Mouse (Mus musculus): Measurements from ENCODE around the gene Pafah2. TPM values are rescaled to one million over a fixed set of nuclear protein-coding genes. Genes with fewer than 3 reads are reported as not detected.
A peak's percentile ranks its signal among the peaks of the same experiment; 100 is the strongest.

The Pafah2 gene
- polyA plus RNA-seq (2012; rRNA removed): 47.4 and 66.4 TPM in 2 replicates

DNA sequence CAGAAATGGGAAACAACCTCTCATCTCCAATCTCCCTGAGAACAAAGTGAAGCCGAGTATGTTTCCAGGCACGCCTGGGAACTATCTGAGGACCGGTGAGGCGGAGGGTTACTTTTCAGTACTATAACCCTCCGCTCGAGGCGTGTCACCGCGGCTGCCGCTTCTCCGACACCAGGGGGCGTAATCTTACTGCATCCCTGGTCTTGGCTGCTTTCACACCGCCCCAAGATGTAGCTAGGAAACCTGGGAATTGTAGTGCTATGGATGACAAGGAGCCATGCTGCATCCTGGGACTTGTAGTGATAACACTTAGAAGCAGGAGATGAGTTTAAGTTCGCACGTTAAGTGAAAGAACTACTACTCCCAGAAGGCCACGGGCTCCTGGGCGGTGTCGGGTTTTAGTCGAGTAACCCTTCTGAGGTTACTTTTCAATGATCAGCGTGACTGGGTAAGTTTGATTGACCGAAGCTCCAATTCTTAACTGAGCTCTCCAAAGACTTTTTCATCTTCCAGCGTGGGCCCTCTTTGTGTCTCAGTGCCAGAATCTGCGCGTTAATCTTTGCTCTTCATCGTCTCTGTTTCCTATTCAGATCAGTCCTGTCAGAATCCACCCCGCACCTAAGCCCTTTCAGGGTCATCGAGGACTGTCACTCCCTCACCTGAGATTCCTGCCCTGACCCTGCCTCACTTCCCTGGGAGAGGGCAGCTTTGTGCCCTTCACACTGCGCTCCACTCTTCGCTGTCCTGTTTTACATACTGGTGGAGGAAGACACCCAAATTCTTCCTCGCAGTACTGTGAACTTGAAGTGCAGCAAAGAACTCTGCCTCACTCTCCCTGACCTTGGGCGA, at the start of gene Pafah2:
TSS of gene Pafah2 (plus strand) at position 344 of the 849 bp plus-strand sequence.
- peak; percentile 97 for DNase-seq (ENCODE audit: low read depth)

DNA sequence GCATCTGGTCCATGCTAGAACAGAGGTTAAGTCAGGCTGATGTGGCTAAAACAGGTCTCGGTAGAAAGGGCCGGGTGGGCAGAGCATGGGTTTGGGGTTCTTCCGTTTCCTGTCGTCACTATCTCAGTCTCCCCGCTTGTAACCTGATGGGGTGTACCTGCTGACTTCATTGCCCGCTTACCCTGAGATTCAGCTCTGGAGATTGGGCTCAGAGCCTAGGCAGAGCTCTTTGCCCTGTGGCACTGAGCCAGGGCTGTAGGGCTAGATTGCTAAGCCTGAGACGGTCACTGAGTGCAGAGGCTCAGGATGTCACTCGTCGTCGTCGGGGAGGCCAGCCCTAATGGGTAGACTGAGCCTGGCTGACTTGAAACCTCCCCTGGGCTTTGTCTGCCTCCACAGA, 48.0 kb upstream of the Pafah2 start:
- DNase-seq (ENCODE audit: low read depth): no peak

DNA sequence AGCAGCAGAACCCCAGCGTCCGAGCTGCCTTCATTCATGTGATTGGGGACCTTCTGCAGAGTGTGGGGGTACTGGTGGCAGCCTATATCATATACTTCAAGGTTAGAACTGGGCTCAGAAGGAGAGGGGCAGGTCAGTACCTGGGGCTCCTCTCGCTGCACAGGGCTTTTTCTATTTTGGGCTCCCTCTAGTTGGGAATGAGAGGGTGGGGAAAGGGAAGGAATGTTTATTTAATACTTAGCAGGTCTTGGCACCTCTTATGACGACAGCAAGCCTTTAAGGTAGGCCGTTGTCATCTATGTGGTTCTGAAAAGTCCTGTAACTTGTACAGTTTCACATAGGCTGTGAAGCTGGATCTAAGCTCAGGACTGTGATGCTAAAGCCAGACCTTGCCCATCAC, 47.6 kb upstream of the Pafah2 start:
- DNase-seq (ENCODE audit: low read depth): no peak

DNA sequence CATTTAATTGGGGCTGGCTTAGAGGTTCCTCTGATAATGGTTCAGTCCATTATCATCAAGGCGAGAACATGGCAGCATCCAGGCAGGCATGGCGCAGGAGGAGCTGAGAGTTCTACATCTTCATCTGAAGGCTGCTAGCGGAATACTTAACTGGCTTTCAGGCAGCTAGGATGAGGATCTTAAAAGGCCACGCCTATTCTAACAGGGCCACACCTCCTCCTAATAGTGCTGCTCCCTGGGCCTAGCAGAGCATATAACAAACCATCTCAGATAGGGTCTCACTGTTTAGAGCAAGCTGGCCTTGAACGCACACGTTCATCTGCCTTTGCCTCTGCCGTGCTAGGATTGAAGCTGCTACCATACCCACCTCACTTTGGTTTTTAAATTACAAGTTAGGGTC, 46.3 kb upstream of the Pafah2 start:
- no peak for DNase-seq (ENCODE audit: low read depth)

DNA sequence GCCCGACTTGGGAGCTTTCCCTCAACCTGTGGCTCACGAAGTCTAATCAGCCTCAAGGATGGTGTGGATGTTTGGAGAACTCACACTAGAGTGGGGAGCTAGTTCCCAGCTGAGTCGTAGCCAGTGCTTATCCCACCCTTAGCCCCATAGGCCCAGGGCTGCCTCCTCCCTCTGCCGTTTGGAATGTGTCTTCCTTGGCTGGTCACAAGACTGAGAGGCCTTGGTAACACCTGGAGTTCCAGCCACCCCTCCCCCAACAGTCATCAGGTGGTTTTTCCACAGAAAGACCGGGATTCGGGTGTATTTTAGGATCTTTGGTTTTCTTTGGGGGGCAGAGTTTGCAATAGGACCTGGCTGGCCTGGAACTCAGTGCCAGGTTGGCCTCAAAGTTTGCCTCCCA, 45.5 kb upstream of the Pafah2 start:
- no peak for DNase-seq (ENCODE audit: low read depth)

DNA sequence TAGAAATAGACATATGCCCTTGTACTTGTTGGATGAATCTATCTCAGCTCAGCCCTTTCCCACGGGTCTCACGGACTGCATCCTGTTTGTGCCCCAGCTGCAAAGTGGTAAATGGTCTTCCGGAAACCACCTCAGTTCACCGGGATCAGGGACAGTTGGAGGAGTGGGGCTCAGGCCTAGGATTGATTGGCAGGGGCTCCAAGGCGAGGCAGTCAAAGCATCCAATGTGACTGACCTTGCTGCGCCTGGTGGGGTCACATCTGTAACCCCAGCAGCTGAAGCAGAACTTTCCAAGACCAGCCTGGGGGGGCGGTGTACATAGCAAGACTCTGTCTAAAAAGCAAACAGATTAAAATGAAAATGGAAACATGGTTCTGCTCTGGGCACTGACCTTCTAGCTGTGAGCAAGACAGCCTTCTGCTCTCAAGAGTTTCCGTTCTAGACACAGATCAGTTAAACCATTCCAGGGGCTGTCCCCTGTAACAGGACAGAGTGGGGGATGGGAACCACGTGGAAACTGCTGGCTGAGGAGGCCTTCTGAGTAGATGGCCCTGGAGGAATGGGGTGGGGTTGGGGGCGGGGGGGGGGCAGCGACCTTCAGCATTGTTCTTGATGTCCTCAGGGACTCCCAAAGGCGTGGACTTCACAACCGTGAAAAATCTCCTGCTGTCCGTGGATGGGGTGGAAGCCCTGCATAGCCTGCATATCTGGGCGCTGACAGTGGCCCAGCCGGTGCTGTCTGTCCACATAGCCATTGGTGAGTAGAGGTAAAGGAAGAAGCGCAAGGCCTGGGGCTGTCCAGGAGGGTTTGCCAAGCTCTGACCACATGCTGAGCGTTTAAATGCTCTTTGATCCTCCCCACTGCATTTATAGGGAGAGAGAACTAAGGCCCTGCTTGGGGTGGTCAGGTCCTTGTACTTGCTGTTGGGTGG, 44.5 kb upstream of the Pafah2 start:
- no peak for DNase-seq (ENCODE audit: low read depth)

DNA sequence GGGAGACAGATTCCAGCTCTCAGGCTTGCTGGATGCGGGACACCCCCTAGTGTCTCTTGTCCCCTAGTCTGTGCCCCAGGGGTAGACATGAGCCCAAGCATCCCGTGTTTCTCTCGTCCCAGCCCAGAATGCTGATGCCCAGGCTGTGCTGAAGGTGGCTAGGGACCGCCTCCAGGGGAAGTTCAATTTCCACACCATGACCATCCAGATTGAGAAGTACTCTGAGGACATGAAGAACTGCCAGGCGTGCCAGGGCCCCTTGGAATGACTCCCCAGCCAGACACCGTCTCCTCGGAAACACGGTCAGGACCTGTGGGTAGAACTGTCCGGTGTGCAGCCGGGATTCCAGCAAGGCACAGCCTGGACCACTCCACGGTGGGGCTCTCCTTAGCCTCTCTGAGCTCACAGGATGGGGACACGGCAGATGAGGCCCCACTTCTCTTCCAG, 43.8 kb upstream of the Pafah2 start:
- DNase-seq (ENCODE audit: low read depth): no peak

DNA sequence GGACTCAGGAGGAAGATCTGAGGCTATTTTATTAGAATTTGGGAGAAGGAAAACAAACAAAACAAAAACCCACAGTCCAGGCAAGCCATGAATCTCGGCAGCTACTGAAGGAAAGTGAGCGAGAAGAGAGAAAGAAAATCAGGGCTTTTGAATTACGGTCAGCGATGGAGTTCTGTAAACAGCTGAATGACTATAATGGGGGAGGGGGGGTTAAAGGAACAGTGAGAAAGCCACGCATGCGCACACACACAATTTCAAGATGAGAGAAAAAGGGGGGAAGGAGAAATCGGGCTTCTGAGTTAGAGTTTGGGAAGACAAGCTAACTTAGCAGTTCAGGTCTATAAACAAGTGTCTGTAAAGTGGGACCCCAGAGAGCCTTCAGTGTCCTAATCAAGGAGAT, 43.2 kb upstream of the Pafah2 start:
- DNase-seq (ENCODE audit: low read depth): no peak

DNA sequence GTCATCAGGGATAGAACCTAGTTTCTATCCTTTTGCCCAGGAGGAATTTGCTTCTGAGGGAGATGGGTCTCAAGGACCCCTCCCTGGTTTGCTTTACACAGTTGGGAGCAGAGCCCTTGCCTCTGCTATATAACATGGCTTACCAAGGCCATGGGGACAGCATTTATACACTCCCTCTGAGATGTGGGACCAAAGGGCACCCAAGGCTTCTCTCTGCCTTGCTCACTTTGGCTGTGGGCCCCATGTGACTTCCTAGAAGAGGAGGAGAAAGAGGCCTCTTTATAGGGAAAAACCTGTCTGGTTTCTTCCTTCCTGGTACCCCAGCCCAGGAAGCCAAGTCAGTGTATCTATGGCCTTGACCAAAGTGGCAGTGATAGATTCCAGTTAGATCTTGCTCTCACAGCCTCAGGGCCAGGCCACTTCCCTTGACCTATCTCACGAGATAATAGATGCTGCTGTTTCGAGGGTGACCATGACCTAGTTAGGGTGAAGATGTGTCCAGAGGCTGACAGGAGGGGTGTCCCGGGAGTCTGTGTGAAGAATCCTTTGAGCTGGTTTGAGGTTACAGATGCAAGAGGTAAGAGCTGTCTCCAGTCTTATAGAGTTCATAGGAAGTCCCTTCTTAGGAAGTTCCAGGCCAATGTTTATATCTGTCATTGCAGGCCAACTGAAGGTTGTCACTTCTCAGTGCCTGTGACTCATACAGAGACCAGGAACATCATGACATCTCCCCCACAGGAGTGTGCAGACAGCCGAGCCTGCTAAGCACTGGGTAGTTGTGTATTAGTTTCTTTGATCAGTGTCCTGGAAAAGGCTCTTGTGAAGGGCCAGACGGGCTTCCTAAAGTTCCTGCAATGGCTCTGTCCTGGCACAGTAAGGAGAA, 42.4 kb upstream of the Pafah2 start:
- no peak for DNase-seq (ENCODE audit: low read depth)

DNA sequence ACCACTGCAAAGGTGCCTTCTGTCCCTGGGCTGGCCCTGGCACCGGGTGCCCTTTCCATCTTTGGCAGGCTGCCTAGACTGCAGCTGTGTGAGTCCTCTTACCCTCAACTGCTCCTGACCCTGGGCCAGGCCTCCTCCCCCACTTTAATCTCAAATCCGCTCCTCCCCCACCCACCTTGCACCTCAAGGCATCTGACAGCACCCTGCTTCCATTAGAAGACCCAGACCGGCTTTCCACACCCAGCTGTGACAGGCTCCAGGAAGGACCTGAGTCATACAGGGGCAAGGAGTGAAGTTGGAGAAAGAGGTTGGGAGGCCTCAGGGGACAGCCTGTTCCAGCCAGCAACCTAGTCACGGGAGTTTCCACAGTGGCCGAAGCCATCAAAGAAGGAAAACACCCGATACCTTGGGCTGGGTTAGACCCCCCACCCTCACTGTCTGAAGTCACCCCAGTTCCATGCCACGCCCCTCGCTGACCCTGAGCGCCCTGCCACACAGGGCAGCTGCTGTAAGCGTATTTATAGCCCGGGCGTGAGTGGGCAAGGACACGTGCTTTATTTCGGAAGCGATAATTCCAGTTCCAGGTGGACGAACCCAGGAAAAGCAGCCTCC, 40.2 kb upstream of the Pafah2 start:
- DNase-seq (ENCODE audit: low read depth): no peak

DNA sequence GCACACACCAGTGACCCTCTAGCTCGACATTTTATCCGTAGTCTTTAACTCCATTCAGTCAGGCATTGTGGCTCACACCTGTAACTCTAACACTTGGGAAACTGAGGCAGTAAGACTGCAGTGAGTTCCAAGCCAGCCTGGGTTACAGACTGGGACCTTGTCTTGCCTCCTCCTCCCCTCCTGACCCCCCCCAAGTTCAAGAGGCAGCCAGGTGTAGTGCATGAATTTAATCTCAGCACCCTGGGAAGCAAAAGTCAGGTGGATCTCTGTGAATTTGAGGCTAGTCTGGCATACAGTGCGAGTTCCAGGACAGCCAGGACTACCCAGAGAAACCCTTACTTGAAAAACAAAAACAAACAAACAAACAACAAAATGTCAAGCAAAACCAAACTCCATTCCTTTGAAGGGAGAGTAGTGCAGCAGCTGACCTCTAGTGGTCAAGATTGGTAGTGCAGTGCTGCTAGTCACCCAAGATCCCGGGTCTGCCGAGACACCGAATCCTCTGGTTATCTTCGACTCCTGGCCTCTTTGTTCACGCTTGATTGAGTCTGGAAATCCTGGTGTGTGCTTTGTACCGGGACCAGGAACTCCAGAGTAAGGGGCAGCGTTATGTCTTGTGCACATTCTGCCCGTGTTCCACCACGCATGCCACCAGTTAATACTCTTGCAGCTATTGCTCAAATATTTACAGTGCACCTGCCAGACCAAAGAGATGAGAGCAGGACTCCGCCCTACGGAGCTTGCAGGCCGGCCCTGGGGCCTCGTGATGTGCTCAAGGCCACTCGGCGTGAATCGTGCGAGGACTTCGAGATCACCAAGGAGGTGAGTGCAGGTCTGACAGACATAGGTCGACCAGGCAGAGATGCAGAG, 39.3 kb upstream of the Pafah2 start:
- DNase-seq (ENCODE audit: low read depth): no peak

DNA sequence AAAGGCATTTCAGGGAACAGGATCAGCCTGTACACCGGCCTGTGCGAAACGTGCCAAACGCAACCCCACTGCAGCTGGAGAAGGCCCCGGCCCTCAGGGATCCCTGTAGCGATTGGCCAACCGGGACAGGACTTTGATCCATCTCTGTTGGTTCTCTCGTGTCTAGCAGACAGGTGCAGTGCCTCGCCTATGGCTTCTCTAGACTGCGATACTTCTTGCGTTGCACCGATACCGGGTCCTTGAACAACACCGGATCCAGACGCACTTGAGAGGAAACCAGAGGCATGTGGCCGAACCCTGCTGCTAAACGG, 38.7 kb upstream of the Pafah2 start:
- no peak for DNase-seq (ENCODE audit: low read depth)

DNA sequence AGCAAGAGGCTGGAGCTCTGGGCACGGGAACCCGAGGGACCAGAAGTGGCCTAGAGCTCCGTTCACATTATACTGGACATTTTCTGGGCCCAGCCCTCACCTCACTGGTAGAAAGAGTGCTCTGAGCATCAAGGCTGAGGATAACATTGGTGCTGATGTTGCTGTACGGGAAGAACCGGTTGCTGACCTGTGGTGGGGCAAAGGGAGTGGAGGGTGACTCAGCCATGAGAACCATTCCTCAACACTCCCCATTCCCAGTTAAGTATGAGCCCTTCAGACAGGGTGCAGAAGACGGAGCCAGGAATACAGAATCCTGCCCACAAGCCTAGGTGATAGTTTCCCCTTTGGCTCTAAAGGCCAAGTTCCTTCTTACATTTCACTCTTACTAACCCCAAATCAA, 36.5 kb upstream of the Pafah2 start:
- DNase-seq (ENCODE audit: low read depth): no peak

DNA sequence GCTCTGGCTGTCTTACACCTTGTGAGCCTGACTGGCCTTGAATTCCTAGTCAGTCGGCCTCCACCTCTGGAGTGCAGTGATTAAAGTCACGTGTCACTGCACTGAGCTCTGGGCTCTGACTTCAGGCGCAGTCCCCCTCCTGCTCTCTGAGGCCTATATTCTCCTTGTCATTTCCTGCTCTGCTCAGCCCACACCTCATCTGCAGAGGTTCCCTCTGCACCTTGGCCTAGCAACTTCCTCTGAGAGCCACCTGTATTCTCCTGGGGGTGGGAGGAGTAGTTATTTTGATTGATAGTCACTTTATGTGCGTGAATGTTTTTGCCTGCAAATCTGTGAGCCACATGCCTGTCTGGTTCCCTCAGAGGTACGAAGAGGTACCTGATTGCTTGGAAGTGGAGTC, 34.9 kb upstream of the Pafah2 start:
- DNase-seq (ENCODE audit: low read depth): no peak

DNA sequence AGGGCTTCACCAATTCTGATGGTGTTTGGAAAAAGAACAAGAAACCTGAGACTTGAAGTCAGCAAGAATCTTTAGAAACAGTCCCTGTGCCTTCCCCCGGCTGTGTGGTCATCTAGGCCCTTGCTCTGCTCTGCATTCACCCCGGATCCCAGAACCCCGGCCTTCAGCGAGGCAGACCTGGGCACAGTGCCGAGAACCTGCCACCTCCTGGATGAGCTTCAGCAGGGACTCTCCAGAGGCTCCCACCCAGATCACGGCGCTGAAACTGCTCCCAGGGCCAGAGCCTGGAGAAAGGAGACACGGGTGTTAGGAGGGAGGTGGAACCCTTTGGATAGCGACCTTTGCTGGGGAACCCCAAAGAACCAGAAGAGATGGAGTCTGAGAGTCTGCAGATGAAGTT, 34.0 kb upstream of the Pafah2 start:
- DNase-seq (ENCODE audit: low read depth): no peak

DNA sequence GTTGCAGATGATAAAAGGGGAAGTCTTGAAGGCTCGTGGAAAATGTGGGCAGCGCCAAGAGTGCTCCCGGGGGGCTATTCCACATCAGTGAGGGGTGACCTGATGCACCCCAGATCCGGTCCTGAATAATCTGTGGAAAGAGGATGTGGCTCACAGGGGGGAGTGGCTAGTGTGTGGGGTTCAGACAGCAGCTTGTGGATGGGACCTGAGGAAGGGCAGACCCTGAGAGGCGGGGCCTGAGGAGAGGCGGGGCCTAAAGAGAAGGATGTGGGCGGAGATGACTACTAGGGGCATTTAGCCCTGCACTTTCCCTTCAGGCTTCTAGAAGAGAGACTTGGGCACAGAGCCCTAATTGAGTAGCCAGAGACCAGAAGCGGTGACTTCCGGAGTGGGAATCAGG, 33.5 kb upstream of the Pafah2 start:
- no peak for DNase-seq (ENCODE audit: low read depth)

DNA sequence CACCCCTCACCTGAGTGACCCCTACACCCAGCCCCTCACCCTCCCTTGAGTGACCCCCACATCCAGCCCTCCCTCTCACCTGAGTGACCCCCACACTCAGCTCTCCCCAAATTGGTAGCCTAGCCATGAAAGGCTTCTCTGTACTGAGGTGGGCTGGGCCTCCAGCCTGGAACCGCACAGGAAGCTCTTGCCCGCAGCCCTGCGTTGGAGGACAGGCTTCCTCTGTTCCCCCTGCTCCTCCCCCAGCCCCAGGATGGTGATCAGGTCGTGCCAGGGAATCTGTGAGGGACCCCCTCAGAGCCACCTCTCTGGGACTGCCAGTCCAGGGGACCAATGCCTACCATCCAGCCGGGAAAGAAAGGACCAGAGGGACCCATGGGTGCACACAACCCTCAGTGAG, 30.8 kb upstream of the Pafah2 start:
- DNase-seq (ENCODE audit: low read depth): no peak

DNA sequence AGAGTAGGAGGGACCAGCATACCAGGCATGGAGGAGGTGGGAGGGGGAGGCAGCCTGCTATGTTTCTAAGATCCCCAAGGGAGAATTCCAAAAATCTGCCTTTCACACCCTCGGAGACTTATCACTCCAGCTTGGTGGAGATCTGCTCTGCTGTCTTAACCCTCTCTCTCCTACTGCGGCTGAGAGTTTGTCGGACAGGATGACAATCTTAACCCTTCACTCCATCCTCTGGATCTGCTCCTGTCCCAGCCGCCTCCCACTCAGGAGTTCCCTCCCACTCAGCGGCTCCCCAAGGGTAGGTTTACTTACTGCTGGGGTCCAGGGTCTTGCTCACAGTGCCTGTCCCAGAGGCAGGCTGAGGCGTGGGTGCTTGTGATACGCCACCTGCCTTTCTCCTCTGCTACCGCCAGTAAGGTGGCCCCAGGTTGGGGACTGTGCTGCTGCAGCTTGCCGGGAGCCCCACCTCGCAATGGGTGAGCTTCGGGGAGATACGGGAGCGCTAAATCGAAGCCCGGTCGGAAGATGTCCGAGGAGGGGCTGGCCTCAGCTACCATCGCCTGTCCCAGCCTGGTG, 25.4 kb upstream of the Pafah2 start:
- no peak for DNase-seq (ENCODE audit: low read depth)

DNA sequence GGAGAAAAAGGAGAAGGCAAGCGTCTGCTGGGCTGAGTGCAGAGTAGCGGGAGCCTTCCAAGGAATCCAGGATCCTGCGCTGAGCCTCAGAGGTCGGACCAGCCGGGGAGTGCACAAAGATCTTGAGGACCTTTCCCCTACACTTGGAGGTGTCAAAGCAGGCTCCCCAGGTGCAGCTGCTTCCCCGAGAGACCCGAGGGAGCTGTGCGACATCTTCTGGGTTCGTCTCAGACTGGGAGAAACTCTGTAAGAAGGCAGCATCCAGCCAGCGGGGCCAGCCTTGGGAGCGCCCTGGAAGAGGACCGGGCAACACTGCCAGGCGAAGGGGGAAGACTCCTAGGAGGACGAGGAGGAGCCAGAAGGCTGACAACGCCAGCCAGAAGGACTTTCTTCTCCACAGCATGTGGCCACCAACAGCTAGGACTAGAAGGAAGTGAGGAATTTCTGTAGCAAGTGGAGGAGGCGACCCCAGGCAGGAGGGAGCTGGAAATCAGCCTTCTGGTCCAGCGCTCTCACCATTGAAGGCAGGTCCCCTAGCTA, 24.7 kb upstream of the Pafah2 start:
- no peak for DNase-seq (ENCODE audit: low read depth)

DNA sequence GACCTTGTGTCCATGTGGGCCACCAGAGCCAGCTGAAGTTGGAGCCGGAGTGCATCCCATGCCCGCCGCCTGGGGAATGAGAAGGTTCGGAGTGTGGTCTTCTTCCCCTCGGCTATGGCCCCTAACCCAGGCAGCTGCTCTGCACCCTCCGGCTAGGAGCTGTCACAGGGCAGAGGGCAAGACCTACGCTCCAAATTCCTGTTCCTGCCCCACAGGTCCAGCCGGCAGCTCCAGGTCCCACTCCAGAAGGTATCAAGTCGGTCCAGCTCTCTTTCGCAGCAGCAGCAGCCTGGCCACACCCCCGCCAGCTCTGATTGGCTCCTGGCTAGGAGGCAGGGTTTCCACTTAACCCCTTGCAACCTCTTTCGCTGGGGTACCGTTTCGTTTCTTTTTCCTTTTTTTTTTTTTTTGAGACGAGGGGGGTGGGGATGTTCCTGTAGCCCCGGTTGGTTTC, 23.8 kb upstream of the Pafah2 start:
- no peak for DNase-seq (ENCODE audit: low read depth)
